Comparison of ENCODE assay signal across 20 mouse cellular contexts in the genomic region with DNA sequence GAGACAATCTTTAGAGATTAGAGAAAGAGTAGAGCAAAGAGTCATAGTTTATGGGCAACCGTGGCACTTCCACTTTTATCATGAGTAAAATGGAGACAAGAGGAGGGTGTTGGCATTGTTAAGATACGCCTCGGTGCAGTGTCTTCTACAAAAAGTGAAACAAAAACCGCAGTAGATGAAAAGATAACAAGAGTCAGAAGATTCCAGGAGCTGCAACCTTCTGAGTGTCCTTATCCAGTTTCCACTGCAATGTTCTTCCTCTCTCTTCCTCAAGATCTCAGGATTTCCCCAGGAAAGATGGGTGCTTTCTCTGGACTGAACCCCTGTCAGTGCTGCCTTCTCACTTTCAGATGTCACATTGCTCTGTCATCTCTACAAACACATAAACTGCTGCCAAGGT.
"Had no signal": no experiment of that assay in that cellular context is flagged by ENCODE, and none has a peak within 500 bp of the region (broad histone marks: within the 10 kb centered on the region; RNA-seq: fewer than 3 reads in every experiment).

No protein-coding gene starts in this region.

- H3K4me3 ChIP-seq: kidney, embryonic 15.5 days; limb, embryonic 10.5 days; limb, embryonic 13.5 days; liver, embryonic 12.5 days; liver, embryonic 15.5 days; lung, embryonic 15.5 days; megakaryocyte, embryonic 14.5 days; midbrain, embryonic 10.5 days; midbrain, embryonic 13.5 days; myocyte had no signal

- ATAC-seq: liver, embryonic 12.5 days; midbrain, embryonic 13.5 days; midbrain, embryonic 16.5 days had no signal

- H3K9me3 ChIP-seq: kidney, embryonic 15.5 days; limb, embryonic 10.5 days; limb, embryonic 13.5 days; liver, embryonic 12.5 days; liver, embryonic 15.5 days; lung, embryonic 15.5 days; megakaryocyte, embryonic 14.5 days; midbrain, embryonic 10.5 days; midbrain, embryonic 13.5 days had no signal

- H3K9ac ChIP-seq: kidney, embryonic 15.5 days; limb, embryonic 13.5 days; liver, embryonic 12.5 days; liver, embryonic 15.5 days; lung, embryonic 15.5 days; midbrain, embryonic 13.5 days had no signal

- H3K27me3 ChIP-seq: kidney, embryonic 15.5 days; limb, embryonic 13.5 days; liver, embryonic 12.5 days; liver, embryonic 15.5 days; lung, embryonic 15.5 days; midbrain, embryonic 13.5 days had no signal

- DNase-seq: kidney, adult 8-10 months; kidney, postnatal 10 days; kidney, postnatal 4 days; liver; lung, adult 18-20 months; lung, postnatal 10 days; lung, postnatal 36 days; thymus, postnatal 36 days had no signal

- H3K4me2 ChIP-seq: kidney, embryonic 15.5 days; limb, embryonic 13.5 days; liver, embryonic 12.5 days; liver, embryonic 15.5 days; lung, embryonic 15.5 days; midbrain, embryonic 13.5 days had no signal

- H3K4me1 ChIP-seq: kidney, embryonic 15.5 days; limb, embryonic 13.5 days; liver, embryonic 12.5 days; liver, embryonic 15.5 days; lung, embryonic 15.5 days; midbrain, embryonic 10.5 days; midbrain, embryonic 13.5 days had no signal

- H3K36me3 ChIP-seq: kidney, embryonic 15.5 days; limb, embryonic 10.5 days; limb, embryonic 13.5 days; liver, embryonic 12.5 days; liver, embryonic 15.5 days; lung, embryonic 15.5 days; midbrain, embryonic 10.5 days; midbrain, embryonic 13.5 days had no signal

- H3K27ac ChIP-seq: kidney, embryonic 15.5 days; limb, embryonic 10.5 days; limb, embryonic 13.5 days; liver, embryonic 12.5 days; liver, embryonic 15.5 days; lung, embryonic 15.5 days; midbrain, embryonic 10.5 days; midbrain, embryonic 13.5 days; stomach, postnatal 0 days had no signal
